Mouse (Mus musculus): ENCODE results near the gene Dock7.
"Not testable (repeated sequence)": the region's sequence is repeated elsewhere in the genome, so short reads cannot be mapped to it uniquely, and the experiment has no call there.

The Dock7 gene

GRCm38 (mm10) chr4:99005574-99005973 is 115.1 kb downstream of the Dock7 start:
- no peak for DNase-seq (ENCODE audit: low read depth)

GRCm38 (mm10) chr4:98993491-98993890 is 127.2 kb downstream of the Dock7 start:
- DNase-seq (ENCODE audit: low read depth): no peak

GRCm38 (mm10) chr4:98984701-98985100 is 136.0 kb downstream of the Dock7 start:
- DNase-seq (ENCODE audit: low read depth): no peak

- not testable (repeated sequence) for DNase-seq (ENCODE audit: low read depth)
These were observed 140.7 kb downstream of the Dock7 start for GRCm38 (mm10) chr4:98979976-98980375.

GRCm38 (mm10) chr4:98978693-98979092 is 142.0 kb downstream of the Dock7 start:
- no peak for DNase-seq (ENCODE audit: low read depth)

- DNase-seq (ENCODE audit: low read depth): peak; percentile 34
These were observed 142.4 kb downstream of the Dock7 start for GRCm38 (mm10) chr4:98978288-98978687.

- no peak for DNase-seq (ENCODE audit: low read depth)
These were observed 145.0 kb downstream of the Dock7 start for GRCm38 (mm10) chr4:98975741-98976140.

- peak; percentile 18 for DNase-seq (ENCODE audit: low read depth)
These were observed 150.8 kb downstream of the Dock7 start for GRCm38 (mm10) chr4:98969946-98970345.

GRCm38 (mm10) chr4:98960243-98960642 is 160.5 kb downstream of the Dock7 start:
- DNase-seq (ENCODE audit: low read depth): no peak

GRCm38 (mm10) chr4:98955986-98956385 is 164.7 kb downstream of the Dock7 start:
- no peak for DNase-seq (ENCODE audit: low read depth)

- DNase-seq (ENCODE audit: low read depth): no peak
These were observed 170.2 kb downstream of the Dock7 start for GRCm38 (mm10) chr4:98950563-98950962.

- not testable (repeated sequence) for DNase-seq (ENCODE audit: low read depth)
These were observed 182.5 kb downstream of the Dock7 start for GRCm38 (mm10) chr4:98938210-98938609.

GRCm38 (mm10) chr4:98936036-98936435 is 184.7 kb downstream of the Dock7 start:
- no peak for DNase-seq (ENCODE audit: low read depth)

GRCm38 (mm10) chr4:98925250-98925781 is 195.4 kb downstream of the Dock7 start:
- DNase-seq (ENCODE audit: low read depth): no peak

- no peak for DNase-seq (ENCODE audit: low read depth)
These were observed 195.9 kb downstream of the Dock7 start for GRCm38 (mm10) chr4:98924906-98925178.

- peak; percentile 66 for DNase-seq (ENCODE audit: low read depth)
These were observed 196.4 kb downstream of the Dock7 start for GRCm38 (mm10) chr4:98924071-98924905.

- no peak for DNase-seq (ENCODE audit: low read depth)
These were observed 197.1 kb downstream of the Dock7 start, which contains the start of gene Usp1 for GRCm38 (mm10) chr4:98923568-98924070. Gene Usp1 (plus strand): TSS chr4:98923810.

GRCm38 (mm10) chr4:98922643-98923567 is 197.8 kb downstream of the Dock7 start:
- peak; percentile 100 for DNase-seq (ENCODE audit: low read depth)

GRCm38 (mm10) chr4:98922061-98922642 is 198.6 kb downstream of the Dock7 start:
- peak; percentile 40 for DNase-seq (ENCODE audit: low read depth)

- no peak for DNase-seq (ENCODE audit: low read depth)
These were observed 199.8 kb downstream of the Dock7 start for GRCm38 (mm10) chr4:98920896-98921295.

GRCm38 (mm10) chr4:98918204-98918603 is 202.5 kb downstream of the Dock7 start:
- DNase-seq (ENCODE audit: low read depth): no peak

GRCm38 (mm10) chr4:98917724-98918123 is 203.0 kb downstream of the Dock7 start:
- no peak for DNase-seq (ENCODE audit: low read depth)
